Mouse (Mus musculus) heart, postnatal 0 days (tissue): Measurements from ENCODE around the gene Gm21060.
"Not testable (repeated sequence)": the region's sequence is repeated elsewhere in the genome, so short reads cannot be mapped to it uniquely, and the experiment has no call there.

ENCODE experiments used
- CTCF ChIP-seq: IDR thresholded peaks from 2 replicates; pipeline ENCODE4 v1.5.1; 2016; ENCODE audit warnings: antibody characterized with exemption, control low read depth, low read depth
- EP300 ChIP-seq: IDR thresholded peaks from 2 replicates; pipeline ENCODE4 v1.6.1; 2016; ENCODE audit warnings: antibody characterized with exemption, low read depth

DNA sequence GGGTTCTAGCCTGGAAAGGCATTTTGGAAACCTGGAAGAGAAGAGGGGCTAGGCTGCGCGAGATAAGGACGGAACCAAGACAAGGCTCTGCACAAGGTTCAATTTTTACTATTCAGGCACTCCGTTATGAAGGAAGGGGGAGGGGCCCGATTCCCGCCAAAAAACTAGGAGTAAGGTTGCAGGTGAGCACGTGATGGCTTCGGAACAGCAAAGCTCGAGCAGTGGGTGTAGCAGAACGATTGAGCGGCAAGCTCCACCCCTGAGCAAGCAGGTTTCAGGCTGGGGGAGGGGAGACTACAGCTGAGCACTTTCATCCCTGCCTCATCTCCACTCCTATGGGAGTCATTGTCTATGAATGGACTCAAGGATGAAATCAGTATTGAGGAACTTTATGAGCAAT lies 27.7 kb downstream of the Gm21060 start:
- TF ChIP-seq EP300, CTCF: not testable (repeated sequence)
